Mouse (Mus musculus) small intestine, adult 2 months (tissue): ENCODE measurements around the gene Gcn1l1. TPM values are rescaled to one million over a fixed set of nuclear protein-coding genes. Genes with fewer than 3 reads are reported as not detected.

Experiments
- H3K27ac ChIP-seq: fragments of 200-500 bp; 2 replicates; pipeline ENCODE4 v1.5.1; 2012; ENCODE audit warnings: low read depth, low read length, control low read depth, inconsistent platforms; ENCODE audit not compliant: insufficient read depth
- H3K27me3 ChIP-seq: fragments of 200-500 bp; 2 replicates; pipeline ENCODE4 v1.6.1; 2012; ENCODE audit warnings: mild to moderate bottlenecking, moderate library complexity, low read length, inconsistent platforms; ENCODE audit not compliant: control insufficient read depth, insufficient read depth
- H3K36me3 ChIP-seq: fragments of 200-500 bp; 2 replicates; pipeline ENCODE4 v1.6.1; 2012; ENCODE audit warnings: mild to moderate bottlenecking, low read length, control low read depth, inconsistent platforms; ENCODE audit not compliant: control insufficient read depth, insufficient read depth
- H3K4me1 ChIP-seq: fragments of 200-500 bp; 2 replicates; pipeline ENCODE4 v1.6.1; 2012; ENCODE audit warnings: low read length, inconsistent platforms, mixed read lengths; ENCODE audit not compliant: control insufficient read depth, insufficient read depth, insufficient read length
- H3K4me3 ChIP-seq: fragments of 200-500 bp; 2 replicates; pipeline ENCODE4 v1.5.1; 2012; ENCODE audit warnings: low read depth, mild to moderate bottlenecking, control low read depth, inconsistent platforms, low read length, moderate library complexity
- CTCF ChIP-seq: fragments of 200-500 bp; IDR thresholded peaks from 2 replicates; pipeline ENCODE4 v1.5.1; 2012; ENCODE audit warnings: low read depth, mild to moderate bottlenecking, control low read depth, inconsistent platforms, low read length, moderate library complexity, mixed read lengths; ENCODE audit not compliant: insufficient replicate concordance, insufficient read length; ENCODE audit errors: extremely low read depth
- POLR2A ChIP-seq: fragments of 200-500 bp; IDR thresholded peaks from 2 replicates; pipeline ENCODE4 v1.6.1; 2012; ENCODE audit warnings: low read depth, mild to moderate bottlenecking, control low read depth, inconsistent platforms, low read length, moderate library complexity
- WGBS: fragments of 180-500 bp; shearing (Covaris S2); methylation state at CpG from one replicate; pipeline ENCODE4 v1.1.7; 2018; 5-methylcytosine and 5-hydroxymethylcytosine counted together
- polyA plus RNA-seq: library from polyadenylated mRNA; depleted of rRNA; stranded (reverse); fragments of >200 nt; gene quantifications from 2 replicates; pipeline ENCODE4 v1.2.3, GENCODE M21; 2012

Gene Gcn1l1
- polyA plus RNA-seq, 1 experiment = 30.7 TPM

GRCm38 (mm10) chr5:115563771-115564585, 1.1 kb upstream of the Gcn1l1 start:
- Histone ChIP-seq H3K4me3 (no peak overlapping the region), H3K4me1 (peaks cover 12% of the 10 kb centered on the region), H3K36me3 (peaks cover 29% of the 10 kb centered on the region), H3K27me3 (no peaks in the 10 kb centered on the region), H3K27ac (no peak overlapping the region)
- WGBS = 44% methylated on average over 5 of the region's 5 CpGs
- no peak for TF ChIP-seq POLR2A
- TF ChIP-seq CTCF = no peak

GRCm38 (mm10) chr5:115565403-115565802, 349 bp downstream of the Gcn1l1 start:
- no peak overlapping the region for H3K27ac ChIP-seq
- no peak for TF ChIP-seq POLR2A
- no peak for TF ChIP-seq CTCF
- WGBS = under 1% methylated on average over 44 of the region's 46 CpGs
- peaks cover 27% of the 10 kb centered on the region for H3K36me3 ChIP-seq
- H3K27me3 ChIP-seq = no peaks in the 10 kb centered on the region
- H3K4me1 ChIP-seq = peaks cover 10% of the 10 kb centered on the region
- H3K4me3 ChIP-seq = peak overlapping the region; percentile 93

- TF ChIP-seq CTCF (no peak), POLR2A (no peak)
- Histone ChIP-seq H3K27ac (no peak overlapping the region; the same call in 1 of the 2 replicates), H3K36me3 (peaks cover 15% of the 10 kb centered on the region), H3K4me3 (no peak overlapping the region), H3K4me1 (peaks cover 7% of the 10 kb centered on the region), H3K27me3 (no peaks in the 10 kb centered on the region)
- WGBS = 29% methylated on average over 10 of the region's 10 CpGs
Measured at GRCm38 (mm10) chr5:115568681-115569080, 3.6 kb downstream of the Gcn1l1 start.

GRCm38 (mm10) chr5:115569308-115569707, 4.3 kb downstream of the Gcn1l1 start:
- H3K4me1 ChIP-seq = peaks cover 7% of the 10 kb centered on the region
- H3K27me3 ChIP-seq = no peaks in the 10 kb centered on the region
- H3K27ac ChIP-seq = no peak overlapping the region
- TF ChIP-seq CTCF (no peak), POLR2A (no peak)
- peaks cover 18% of the 10 kb centered on the region for H3K36me3 ChIP-seq
- no peak overlapping the region for H3K4me3 ChIP-seq
- WGBS = 66% methylated on average over 11 of the region's 11 CpGs

GRCm38 (mm10) chr5:115569721-115570120, 4.7 kb downstream of the Gcn1l1 start:
- Histone ChIP-seq H3K4me1 (peaks cover 4% of the 10 kb centered on the region), H3K36me3 (peaks cover 22% of the 10 kb centered on the region), H3K27ac (no peak overlapping the region), H3K4me3 (no peak overlapping the region), H3K27me3 (no peaks in the 10 kb centered on the region)
- no peak for TF ChIP-seq POLR2A
- WGBS = 88% methylated on average over 4 of the region's 4 CpGs

- Histone ChIP-seq H3K4me3 (no peak overlapping the region), H3K27ac (no peak overlapping the region), H3K27me3 (no peaks in the 10 kb centered on the region), H3K4me1 (no peaks in the 10 kb centered on the region), H3K36me3 (peaks cover 33% of the 10 kb centered on the region)
- WGBS = 89% methylated on average over 7 of the region's 7 CpGs
- TF ChIP-seq POLR2A (no peak), CTCF (no peak)
Measured at GRCm38 (mm10) chr5:115571086-115571485, 6.0 kb downstream of the Gcn1l1 start.

GRCm38 (mm10) chr5:115572679-115573535, 7.9 kb downstream of the Gcn1l1 start:
- WGBS = 67% methylated on average over 17 of the region's 17 CpGs
- H3K27me3 ChIP-seq = no peaks in the 10 kb centered on the region
- TF ChIP-seq POLR2A = no peak
- no peak for TF ChIP-seq CTCF
- no peak overlapping the region for H3K4me3 ChIP-seq
- peak overlapping the region; percentile 17 for H3K27ac ChIP-seq
- no peaks in the 10 kb centered on the region for H3K4me1 ChIP-seq
- H3K36me3 ChIP-seq = peaks cover 48% of the 10 kb centered on the region
